Mouse (Mus musculus) embryo, embryonic 10.5 days (tissue): Measurements from ENCODE around the gene Arhgef25.
A peak's percentile ranks its signal among the peaks of the same experiment; 100 is the strongest.

ENCODE experiments used
- DNase-seq: peaks from one replicate; pipeline ENCODE4 v3.0.0-alpha.2; 2015; ENCODE audit warnings: low spot score

The Arhgef25 gene

GRCm38 (mm10) chr10:127186451-127186850 is 3.4 kb downstream of the Arhgef25 start:
- no peak for DNase-seq

GRCm38 (mm10) chr10:127185506-127185905 is 4.4 kb downstream of the Arhgef25 start:
- no peak for DNase-seq

- no peak for DNase-seq
Observed at GRCm38 (mm10) chr10:127185101-127185500, 4.8 kb downstream of the Arhgef25 start.

GRCm38 (mm10) chr10:127183759-127184158 is 6.1 kb downstream of the Arhgef25 start:
- peak; percentile 48 for DNase-seq

GRCm38 (mm10) chr10:127182624-127183023 is 7.3 kb downstream of the Arhgef25 start:
- DNase-seq, result no peak

- DNase-seq, result no peak
Observed at GRCm38 (mm10) chr10:127181566-127181965, 8.3 kb downstream of the Arhgef25 start.

- no peak for DNase-seq
Observed at GRCm38 (mm10) chr10:127180695-127181047, 9.2 kb downstream of the Arhgef25 start.

- DNase-seq, result peak; percentile 36
Observed at GRCm38 (mm10) chr10:127179871-127180694, 9.8 kb downstream of the Arhgef25 start, which contains the start of gene Slc26a10. Gene Slc26a10, minus strand, starts transcription at chr10:127180645.

GRCm38 (mm10) chr10:127178286-127179027 is 11.4 kb downstream of the Arhgef25 start:
- DNase-seq, result no peak

GRCm38 (mm10) chr10:127177719-127178118 is 12.2 kb downstream of the Arhgef25 start:
- peak; percentile 97 for DNase-seq

GRCm38 (mm10) chr10:127177235-127177634 is 12.6 kb downstream of the Arhgef25 start:
- no peak for DNase-seq

GRCm38 (mm10) chr10:127176756-127177155 is 13.1 kb downstream of the Arhgef25 start:
- peak; percentile 39 for DNase-seq

GRCm38 (mm10) chr10:127176228-127176627 is 13.7 kb downstream of the Arhgef25 start:
- DNase-seq, result no peak

GRCm38 (mm10) chr10:127174170-127174569 is 15.7 kb downstream of the Arhgef25 start:
- no peak for DNase-seq

- DNase-seq, result no peak
Observed at GRCm38 (mm10) chr10:127173148-127174065, 16.5 kb downstream of the Arhgef25 start.

GRCm38 (mm10) chr10:127171631-127172200 is 18.2 kb downstream of the Arhgef25 start:
- no peak for DNase-seq

- DNase-seq, result peak; percentile 85
Observed at GRCm38 (mm10) chr10:127170837-127171272, 19.0 kb downstream of the Arhgef25 start.

GRCm38 (mm10) chr10:127170002-127170401 is 19.9 kb downstream of the Arhgef25 start:
- DNase-seq, result peak; percentile 72

- no peak for DNase-seq
Observed at GRCm38 (mm10) chr10:127167614-127168192, 22.2 kb downstream of the Arhgef25 start.

- DNase-seq, result no peak
Observed at GRCm38 (mm10) chr10:127166771-127167613, 22.9 kb downstream of the Arhgef25 start.
